Mouse (Mus musculus) layer of hippocampus, adult 8-10 months (tissue): ENCODE results near the gene Gnat1. TPM values are rescaled to one million over a fixed set of nuclear protein-coding genes. Genes with fewer than 3 reads are reported as not detected.
A peak's percentile ranks its signal among the peaks of the same experiment; 100 is the strongest.

Experiments used
- DNase-seq, 2 experiments: peaks; one replicate each; pipeline ENCODE4 v3.0.0; 2022; ENCODE audit warnings: low spot score in 2 of 2
- total RNA-seq, 4 experiments: library from RNA; stranded (reverse); gene quantifications; 2 replicates each; pipeline ENCODE4 v1.2.4; 2022

Gnat1 gene
- total RNA-seq, 4 experiments from 2014 or later, result 0.14 to 0.43 (median 0.27) TPM

DNA sequence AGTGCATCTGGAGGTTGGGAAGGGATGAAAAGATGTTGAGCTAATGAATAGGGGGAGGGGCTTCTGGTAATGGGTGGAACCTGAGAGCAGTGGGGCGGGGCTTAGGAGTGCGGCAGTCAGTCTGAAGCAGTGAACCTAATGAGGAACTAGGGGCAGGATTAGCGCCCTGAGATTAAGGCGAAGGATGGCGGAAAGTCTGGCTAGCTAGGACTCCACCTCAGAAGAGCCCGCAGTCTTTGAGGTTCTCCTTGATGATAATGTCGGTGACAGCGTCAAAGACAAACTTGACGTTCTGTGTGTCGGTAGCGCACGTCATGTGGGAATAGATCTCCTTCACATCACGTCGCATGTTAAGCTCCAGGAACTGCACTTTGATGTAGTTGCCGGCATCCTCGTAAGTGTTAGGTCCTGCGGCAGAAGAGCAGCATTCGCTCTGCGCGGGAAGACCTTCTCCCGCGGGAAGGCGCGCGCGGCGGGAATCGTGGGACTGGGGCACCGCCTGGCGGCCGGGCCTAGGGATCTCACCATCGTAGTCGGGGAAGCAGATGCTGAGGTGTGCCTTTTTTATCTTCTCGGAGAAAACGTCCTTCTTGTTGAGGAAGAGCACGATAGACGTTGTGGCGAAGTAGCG, 3.7 kb downstream of the Gnat1 start:
- peak in 1 of 2 experiments; percentile 56 for DNase-seq

DNA sequence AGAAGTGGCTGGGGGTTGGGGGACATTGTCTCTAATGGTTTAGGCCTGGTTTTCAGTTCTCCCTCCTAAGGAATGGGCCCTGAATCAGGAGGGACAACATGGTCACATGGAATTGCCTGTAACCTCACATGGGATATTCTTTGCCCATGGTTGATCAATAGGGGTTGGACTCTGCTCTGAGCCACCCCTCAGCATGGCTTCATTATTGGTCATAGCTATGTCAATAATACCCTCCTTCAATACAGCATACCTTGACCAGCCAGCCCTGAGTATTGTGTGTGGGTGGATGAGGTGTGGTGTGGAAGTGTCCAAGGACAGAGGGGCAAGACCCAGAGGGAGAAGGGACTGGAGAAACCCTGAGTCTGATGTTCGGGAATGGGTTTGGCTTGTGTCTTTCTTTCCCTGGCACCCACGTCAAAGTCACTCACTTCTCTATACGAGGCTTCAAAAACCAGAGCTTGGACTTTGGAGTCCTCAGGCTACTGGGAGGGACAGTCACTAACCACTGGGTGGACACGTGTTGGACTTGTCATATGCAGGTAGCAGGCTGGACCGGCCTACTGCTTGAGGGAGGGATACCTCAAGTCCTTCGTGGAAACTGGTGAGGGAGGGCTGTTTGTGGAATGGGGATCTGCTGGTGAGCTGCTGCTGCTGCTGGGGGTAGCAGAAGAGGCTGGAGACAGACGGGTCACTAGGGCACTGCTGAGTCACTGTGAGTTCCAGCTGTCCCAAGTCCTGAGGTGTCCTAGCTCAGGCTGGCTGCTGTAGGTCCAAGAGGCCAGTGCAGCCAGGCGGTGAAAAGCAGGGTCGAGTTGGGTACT, 4.7 kb downstream of the Gnat1 start:
- DNase-seq, result no peak

DNA sequence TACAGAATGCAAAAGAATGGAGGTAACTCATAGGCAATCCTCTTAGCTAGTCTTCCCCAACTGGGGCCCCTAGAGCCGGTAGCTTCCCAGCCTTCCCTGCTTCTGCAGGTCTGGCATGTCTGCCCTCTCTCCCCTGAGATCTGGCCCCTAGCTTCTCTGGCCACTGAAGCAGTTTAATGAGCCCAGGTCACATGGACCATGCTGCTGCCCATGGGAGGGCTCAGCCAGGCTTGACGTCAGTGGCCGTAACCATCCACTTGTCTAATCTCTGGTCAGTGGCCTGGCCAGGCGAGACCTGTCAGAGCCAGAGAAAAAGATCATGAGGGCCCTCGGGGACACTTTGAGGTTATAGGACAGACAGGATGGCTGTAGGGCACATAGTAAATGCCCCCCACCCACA, 9.3 kb downstream of the Gnat1 start:
- no peak for DNase-seq

DNA sequence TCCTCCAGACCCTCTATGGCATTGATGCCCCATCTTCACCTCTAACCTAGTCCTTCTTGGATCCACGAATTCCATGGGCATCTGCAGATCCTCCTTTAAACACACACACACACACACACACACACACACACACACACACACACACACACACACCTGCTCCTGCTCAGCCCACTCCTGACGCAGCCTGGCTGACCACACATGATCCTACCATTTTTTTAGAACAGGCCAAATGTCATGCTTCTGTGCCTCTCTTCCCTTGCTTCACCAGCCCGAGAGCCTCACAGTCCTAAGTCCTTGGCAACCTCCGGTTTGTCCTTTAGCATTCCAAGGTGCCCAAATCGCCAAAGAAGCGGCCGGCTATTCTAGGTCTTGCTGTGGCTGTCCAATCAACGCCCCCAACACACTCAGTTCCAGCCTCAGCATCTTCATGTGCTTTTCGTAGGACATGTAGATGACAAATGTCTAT, 10.0 kb downstream of the Gnat1 start, which contains the start of gene Slc38a3:
Gene Slc38a3 (minus strand): TSS at position 51 of the 466 bp plus-strand sequence.
- DNase-seq, result no peak

DNA sequence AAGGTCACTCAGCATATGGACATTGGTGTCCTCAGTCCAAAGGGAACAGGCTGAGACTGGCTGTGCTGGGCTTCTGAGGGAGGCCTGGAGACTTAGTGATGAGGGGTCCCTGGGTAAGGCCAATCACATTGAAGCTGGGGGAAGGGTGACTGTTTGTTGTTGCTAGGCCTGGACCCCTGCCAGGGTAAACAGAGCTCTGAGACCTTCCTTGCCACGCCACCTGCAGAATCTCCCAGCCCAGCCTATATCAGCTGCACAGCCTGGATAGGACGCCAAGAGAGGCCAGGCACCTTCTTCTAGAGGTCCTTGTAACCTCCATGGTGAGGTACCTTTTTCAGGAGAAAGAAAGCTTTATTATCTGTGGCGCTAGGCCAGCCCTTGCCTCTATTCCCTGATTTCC, 10.6 kb downstream of the Gnat1 start:
- DNase-seq, result no peak

DNA sequence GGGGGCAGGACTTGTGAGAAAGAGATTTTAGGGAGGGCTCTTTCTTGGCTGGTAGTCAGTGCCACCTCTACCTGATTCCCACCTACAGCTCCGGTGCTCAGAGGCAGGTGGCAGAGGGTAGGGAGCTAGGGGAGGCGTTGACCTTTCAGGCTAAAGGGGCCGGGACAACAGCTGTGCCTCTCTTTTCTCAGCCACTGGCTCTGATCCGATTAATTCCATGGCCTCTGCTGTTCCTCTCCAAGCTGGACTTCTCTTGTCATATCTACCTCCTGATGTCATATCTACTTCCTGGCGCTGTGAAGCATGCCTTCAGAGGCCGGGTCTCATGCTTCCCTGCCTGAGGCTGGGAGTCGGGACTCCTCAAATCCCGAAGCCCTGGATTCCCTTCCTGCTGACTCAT, 11.5 kb downstream of the Gnat1 start:
- no peak for DNase-seq

DNA sequence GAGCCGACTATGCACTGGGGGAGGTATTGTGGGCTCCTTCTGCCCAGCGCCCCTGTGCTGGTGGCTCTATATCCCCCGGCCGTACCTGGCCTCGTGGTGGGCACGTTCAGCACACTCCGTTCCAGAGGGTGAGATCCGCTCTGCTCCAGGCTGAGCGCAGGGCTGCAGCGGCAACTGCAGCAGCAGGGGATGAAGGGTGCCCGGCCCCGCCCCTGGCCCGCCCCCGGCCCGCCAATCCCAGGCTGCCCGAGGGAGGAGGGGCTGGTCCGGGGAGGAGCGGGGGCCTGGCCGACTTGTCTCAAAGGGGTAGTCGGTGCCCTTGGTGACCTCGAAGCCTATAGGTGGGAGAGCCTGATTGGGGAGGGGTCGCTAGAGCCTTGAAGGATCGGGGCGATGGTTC, 12.3 kb downstream of the Gnat1 start:
- DNase-seq, result no peak

DNA sequence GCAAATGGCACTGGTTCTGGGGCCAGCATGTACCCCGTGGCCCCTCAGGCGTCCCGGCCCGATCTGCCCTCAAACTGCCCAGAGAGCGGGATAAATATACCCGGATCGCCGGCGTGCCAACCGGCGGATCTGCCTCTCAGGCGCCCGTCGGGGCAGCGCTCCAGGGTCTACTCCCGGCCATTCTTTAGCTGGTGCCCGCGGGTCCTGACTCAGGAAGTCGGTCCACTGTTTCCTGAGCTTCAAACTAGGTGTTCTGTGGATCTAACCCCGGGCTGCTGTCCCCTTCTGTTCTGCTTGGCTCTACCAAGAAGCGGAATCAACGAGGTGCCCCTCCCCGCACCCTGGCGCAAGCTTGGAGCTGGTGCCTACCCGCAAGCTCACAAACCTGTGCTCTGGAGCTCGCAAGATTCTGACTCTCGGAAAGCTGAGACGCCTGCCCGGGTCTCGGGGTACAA, 12.7 kb downstream of the Gnat1 start:
- no peak for DNase-seq

DNA sequence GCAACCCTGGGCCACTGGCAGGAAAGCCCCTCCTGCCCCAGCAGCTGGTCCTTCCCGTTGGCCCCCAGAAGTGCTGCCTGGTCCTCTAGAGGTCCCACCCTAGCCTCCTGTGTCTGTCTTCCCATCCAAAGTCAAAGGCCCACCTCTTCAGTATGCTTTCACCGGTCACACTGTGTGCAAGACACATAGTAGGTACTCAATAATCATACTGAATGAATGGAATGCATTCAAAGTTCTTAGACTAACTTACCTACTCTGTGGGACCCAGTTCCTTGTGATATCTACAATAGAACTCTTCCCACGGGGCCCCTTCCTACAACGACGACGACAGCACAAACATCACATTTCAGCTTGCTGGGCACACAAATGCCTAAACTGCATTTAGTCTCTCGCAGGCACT, 14.2 kb downstream of the Gnat1 start:
- no peak for DNase-seq

DNA sequence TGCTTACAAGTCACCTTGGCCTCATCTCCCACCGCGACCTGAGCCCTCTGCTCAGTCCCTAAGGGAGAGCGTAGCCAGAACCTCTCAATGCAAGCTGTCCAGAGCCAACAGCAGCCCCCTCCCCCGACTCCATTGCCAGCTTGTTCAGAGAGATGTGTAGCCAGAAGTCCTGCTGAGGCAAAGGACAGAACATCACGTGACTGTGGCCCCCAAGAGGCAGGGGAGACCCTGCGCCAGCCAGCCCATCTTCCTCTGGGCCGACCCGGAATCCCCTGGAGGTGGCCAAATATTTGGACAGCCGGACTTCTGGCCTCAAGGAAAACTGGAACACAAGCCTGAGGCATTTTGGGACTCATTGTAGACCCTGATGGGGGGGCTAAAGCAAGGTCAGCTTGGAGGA, 16.0 kb downstream of the Gnat1 start:
- DNase-seq, result no peak

DNA sequence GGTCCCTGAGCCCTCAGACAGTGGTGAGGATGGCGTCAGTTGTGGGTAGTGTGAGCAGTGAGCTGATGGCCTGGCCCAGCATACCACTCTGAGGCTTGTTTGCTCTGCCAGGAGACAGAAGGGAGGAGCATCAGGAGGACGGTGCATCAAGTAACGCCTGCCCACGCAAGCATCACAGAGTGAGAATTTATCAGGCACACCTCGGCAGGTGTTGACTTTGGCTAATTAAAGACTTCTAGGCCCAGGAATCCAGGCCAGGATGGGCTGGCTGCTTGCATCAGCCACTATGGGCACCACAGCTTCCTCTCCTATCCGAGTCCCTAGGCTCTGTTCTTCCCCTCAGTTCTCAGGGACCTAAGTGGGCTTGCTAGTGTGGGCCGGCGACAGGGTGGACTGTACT, 17.2 kb downstream of the Gnat1 start:
- no peak for DNase-seq

DNA sequence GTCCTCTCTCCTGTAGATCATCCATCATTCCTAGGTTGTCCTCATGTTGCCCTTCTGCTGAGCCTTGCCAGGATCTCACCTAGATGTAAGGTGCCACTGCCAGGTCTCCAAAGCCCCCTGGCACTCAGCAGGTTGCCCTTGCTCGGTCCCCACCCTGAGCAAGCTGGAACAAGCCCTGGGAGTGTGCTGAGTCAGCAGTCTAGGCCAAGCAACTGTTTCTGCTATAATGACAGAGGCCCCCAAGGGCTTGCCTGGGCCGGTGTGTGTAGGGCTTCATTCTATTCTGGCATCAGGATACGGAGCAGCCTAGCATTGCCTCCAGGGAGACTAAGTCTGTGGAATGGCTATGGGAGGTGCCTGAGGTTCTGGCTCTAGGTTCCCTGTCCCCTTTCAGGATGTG, 18.7 kb downstream of the Gnat1 start:
- no peak for DNase-seq

DNA sequence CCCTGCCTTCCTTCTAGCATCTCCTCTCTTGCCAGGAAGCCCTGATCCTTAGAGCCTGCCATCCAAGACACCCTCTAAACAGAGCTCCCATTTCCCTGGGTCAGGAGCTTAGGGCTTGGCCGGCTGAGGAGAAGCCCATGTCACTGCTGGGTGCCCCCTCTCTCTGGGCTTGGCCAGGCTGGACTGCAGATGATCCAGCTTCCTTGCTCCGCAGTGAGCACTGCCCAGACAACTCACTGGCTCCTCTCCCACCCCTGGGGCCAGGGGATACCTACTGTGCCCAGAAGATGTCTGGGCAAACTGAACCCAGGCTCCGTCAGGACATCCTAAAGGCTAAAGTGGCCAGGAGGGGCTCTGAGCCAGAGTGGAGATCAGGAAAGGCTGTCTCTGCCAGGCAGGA, 19.6 kb downstream of the Gnat1 start:
- no peak for DNase-seq

DNA sequence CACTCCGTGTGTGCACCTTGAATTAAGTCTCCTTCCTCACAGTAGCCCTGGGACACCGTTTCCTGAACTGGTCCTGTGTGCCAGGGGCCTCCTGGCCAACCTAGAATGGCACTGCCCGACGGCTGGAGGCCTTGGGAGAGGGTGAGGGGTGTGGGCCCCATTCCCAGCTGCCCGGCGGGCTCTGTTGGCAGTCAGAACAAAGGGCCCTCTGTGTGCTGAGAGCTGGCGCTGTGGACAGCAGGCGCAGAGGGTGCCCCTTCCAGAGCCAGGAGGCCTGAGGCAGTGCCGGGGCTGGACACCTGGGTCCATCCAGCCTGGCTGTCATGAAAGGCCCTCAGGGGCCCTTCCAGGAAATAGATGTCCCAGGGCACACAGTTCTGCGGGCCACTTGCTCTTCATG, 20.0 kb downstream of the Gnat1 start:
- peak; percentile 76 to 82 for DNase-seq

DNA sequence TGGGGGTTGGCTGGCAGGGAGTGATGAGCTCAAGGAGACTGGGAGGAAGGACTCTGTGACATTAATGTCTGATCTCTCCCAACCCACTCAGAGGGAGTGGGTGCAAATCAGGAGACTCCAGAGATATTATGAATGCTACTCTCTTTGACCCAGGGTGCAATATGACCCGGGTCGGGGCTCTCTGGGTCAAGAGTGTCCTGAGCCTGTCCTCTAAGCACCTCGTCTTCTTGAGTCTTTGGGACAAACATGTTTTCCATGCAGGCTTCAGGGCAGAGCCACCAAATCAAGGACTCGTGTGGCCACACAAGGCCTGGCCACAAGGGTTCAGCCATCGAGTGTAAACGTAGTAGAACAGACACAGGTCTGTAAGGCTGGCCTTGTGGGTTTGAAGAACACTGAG, 21.4 kb downstream of the Gnat1 start:
- DNase-seq, result no peak

DNA sequence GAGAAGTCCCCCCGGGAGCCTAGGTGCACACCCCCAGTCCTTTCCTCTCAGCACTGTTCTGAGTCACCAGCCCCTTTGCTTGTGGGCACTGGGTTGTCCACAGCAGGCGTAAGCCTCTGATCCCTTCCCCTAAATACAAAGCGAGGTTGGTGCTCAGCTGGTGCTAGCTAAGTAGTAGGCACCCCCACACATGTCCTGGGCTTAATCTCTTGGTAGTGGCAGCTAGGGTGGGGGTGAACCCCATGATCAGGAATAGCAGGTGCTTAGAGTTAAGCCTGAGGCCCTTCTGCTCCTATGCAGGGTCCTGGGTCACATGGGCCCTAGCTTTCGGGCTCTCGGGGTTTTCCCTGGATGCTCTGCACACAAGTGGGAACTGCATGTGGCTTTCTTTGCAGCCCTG, 22.4 kb downstream of the Gnat1 start:
- DNase-seq, result no peak

DNA sequence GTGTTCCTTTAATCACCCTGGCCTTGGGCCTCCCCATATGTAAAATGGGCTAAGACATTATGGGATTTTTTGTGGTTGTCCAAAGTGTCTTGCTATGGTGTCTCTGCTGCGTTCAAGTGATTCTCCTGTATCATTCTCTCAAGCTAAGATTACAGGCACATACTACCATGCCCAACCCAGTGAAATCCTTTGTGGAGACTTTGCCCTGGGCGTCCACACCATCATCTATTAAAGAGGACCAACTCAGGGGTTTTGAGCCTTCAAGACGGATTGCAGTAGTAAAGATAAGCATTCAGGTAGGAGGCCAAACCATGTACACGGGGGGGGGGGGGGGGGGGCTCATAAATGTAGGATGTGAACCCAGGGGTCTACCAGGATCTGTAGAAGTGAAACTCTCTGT, 24.9 kb downstream of the Gnat1 start:
- DNase-seq, result no peak

DNA sequence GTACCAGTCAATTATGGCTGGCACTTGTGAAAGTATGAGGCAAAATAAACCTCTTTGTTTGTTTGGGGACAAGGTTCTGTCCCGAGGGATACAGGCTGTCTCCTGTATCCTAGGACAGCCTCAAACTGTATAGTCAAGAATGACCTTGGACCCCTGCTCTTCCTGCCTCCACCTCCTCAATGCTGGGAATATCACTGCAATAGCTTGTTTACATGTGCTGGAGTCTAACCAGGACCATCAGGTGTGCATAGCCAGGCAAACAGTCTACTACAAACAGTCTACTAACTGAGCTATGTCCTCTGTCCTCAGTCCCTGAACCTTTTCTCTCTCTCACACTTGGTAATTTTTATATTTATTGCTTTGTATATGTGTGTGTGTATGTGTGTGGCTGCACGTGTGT, 26.0 kb downstream of the Gnat1 start:
- DNase-seq, result no peak

DNA sequence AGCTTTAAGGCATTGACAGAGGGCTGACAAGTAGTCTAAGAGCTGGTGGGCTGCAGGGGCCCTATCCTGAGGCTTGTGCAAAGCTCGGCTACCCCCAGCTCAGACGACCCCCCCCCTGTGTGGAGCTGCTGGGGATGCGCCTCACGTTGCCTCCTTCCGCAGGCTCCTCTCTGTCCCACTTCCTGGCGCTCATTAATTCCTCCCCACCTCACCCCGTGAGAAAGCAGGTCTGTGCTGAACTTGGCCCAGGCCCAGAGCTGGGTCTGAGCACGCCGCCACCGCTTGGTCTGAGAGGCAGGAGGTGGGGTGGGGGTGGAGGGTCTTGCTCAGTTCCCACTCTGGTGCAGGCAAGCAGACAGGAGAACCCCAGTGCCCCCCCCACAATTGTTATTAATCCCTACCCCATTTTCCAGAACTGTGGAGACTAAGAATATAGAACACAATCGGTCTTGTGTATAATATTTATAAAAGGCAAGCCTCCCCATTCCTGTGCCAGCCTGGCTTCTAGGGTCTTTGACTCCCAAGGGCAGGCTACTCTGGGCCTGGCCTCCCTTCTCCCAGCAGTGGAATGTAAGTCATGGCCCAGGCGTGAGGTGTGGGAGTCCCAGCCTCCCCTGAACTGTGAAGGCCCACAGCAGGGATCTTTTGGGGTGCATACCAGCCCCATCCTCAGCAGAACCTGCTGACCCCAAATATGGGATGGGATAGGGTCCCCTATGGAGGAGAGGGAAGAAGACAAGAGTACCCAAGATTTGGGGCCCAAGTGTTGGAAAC, 28.6 kb downstream of the Gnat1 start:
- DNase-seq, result no peak

DNA sequence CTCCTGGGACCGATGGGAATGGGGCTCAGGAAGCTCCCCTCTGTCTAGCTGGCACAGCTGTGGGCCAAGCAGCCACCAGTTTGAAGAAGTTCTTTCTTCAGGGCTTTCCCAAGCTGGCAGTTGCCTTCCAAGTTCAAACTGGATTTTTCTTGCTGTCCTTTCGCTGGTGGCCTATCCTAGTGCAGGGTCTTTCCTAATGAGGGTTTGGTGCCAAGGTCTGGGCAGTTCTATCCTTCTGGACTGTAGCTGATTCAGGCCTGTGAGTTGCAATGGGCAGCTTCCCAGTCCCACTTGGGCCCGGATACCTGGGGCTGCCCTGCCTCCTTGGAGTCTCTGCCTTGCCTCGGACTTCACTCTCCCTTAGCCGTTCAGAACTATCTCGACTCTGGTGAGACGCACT, 29.3 kb downstream of the Gnat1 start:
- DNase-seq, result peak in 1 of 2 experiments; percentile 73

DNA sequence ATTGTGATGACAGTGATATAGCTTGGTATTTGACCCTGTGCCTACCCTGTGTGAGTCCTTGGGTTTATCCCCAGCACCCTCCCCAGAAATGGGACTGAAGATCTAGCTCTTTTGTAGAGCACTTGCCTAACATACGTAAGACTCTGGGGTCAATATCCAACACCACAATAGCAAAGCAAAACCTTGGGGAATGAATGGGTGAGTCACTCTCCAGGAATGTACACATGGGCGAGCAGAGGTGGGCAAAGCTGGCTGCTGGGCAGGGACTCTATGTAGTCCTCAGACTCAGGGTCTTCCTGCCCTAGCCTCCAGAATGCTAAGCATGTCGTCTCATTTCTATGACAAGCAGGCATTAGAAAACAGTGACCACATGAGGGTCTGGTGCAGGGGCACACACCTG, 30.7 kb downstream of the Gnat1 start:
- DNase-seq, result no peak

DNA sequence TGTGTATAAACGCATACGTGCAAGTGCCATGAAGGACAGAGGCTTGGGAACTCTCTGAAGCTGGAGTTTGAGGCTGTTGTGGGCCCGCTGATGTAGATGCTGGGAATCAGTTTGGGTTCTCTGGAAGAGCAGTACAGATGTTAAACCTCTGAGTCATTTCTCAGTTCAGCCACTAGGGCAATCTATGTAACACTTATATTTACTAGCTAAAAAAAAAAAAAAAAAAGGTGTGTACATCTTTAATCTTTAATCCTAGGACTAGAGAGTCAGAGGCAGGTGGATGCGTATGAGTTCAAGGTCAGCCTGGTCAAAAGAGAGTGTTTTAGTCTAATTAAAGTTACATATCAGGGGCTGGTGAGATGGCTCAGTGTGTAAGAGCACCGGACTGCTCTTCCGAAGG, 32.5 kb downstream of the Gnat1 start:
- DNase-seq, result no peak
